In genomic region chr12:28979679-28980078, GRCm38 (mm10) we compare ENCODE assay signal across 29 mouse cellular contexts.
DNase-seq lines count a peak whose midpoint lies in the region; ATAC-seq and TF ChIP-seq lines count a peak whose summit lies in the region.
"Had no signal": no experiment of that assay in that cellular context is flagged by ENCODE, and none has a peak within 500 bp of the region (broad histone marks: within the 10 kb centered on the region; RNA-seq: fewer than 3 reads in every experiment).

No protein-coding gene starts in this region.

- WGBS in forebrain, embryonic 14.5 days = 82% methylated on average over 7 of the region's 7 CpGs
- 82% methylated on average over 7 of the region's 7 CpGs for WGBS in forebrain, embryonic 15.5 days
- 81% methylated on average over 7 of the region's 7 CpGs for WGBS in hindbrain, embryonic 15.5 days
- 78% methylated on average over 7 of the region's 7 CpGs for WGBS in hindbrain, embryonic 14.5 days
- WGBS in midbrain, embryonic 10.5 days = 85% methylated on average over 7 of the region's 7 CpGs
- 78% methylated on average over 7 of the region's 7 CpGs for WGBS in midbrain, embryonic 11.5 days
- 68% methylated on average over 7 of the region's 7 CpGs for WGBS in midbrain, postnatal 0 days
- WGBS in midbrain, embryonic 16.5 days = 65% methylated on average over 7 of the region's 7 CpGs

- no peak overlapping the region for H3K27ac ChIP-seq in forebrain, embryonic 14.5 days (ENCODE audit: low read depth, low read length)
- no peak overlapping the region for H3K27ac ChIP-seq in forebrain, embryonic 15.5 days (replicated peaks)
- no peak overlapping the region for H3K27ac ChIP-seq in hindbrain, embryonic 15.5 days (replicated peaks)
- no peak overlapping the region for H3K27ac ChIP-seq in hindbrain, embryonic 14.5 days
- 0 out of 2 replicates have a peak overlapping the region, but pooled peaks have one; percentile 17 for H3K27ac ChIP-seq in midbrain, embryonic 10.5 days (replicated peaks)
- no peak overlapping the region for H3K27ac ChIP-seq in midbrain, embryonic 11.5 days (ENCODE audit: low read depth, low read length)
- 0 out of 2 replicates have a peak overlapping the region, but pooled peaks have one; percentile 6 for H3K27ac ChIP-seq in midbrain, postnatal 0 days (ENCODE audit: low read depth, low read length)
- no peak overlapping the region; the same call in 1 of the 2 replicates for H3K27ac ChIP-seq in midbrain, embryonic 16.5 days (ENCODE audit: low read length)
- H3K27ac ChIP-seq: embryonic facial prominence, embryonic 13.5 days; embryonic facial prominence, embryonic 15.5 days; forebrain, embryonic 10.5 days; forebrain, embryonic 12.5 days had no signal

- peaks cover 3% of the 10 kb centered on the region; the same call in 1 of the 2 replicates for H3K4me1 ChIP-seq in forebrain, embryonic 14.5 days (ENCODE audit: control insufficient read depth, insufficient read depth, low read length)
- H3K4me1 ChIP-seq in forebrain, embryonic 15.5 days = peaks cover 8% of the 10 kb centered on the region
- peaks cover 10% of the 10 kb centered on the region for H3K4me1 ChIP-seq in hindbrain, embryonic 15.5 days (replicated peaks)
- peaks cover 8% of the 10 kb centered on the region; the same call in 1 of the 2 replicates for H3K4me1 ChIP-seq in hindbrain, embryonic 14.5 days (replicated peaks; ENCODE audit: control insufficient read depth, insufficient read depth, low read length)
- H3K4me1 ChIP-seq in midbrain, embryonic 10.5 days = peaks cover 12% of the 10 kb centered on the region
- H3K4me1 ChIP-seq in midbrain, embryonic 11.5 days (ENCODE audit: control insufficient read depth, insufficient read depth, low read length) = no peaks in the 10 kb centered on the region
- H3K4me1 ChIP-seq in midbrain, postnatal 0 days (ENCODE audit: insufficient read depth, low read length) = peaks cover 3% of the 10 kb centered on the region; the same call in 1 of the 2 replicates
- peaks cover 5% of the 10 kb centered on the region for H3K4me1 ChIP-seq in midbrain, embryonic 16.5 days (ENCODE audit: control insufficient read depth, insufficient read depth, low read length)
- H3K4me1 ChIP-seq: embryonic facial prominence, embryonic 13.5 days; embryonic facial prominence, embryonic 15.5 days had no signal

- no peak overlapping the region for H3K4me3 ChIP-seq in forebrain, embryonic 14.5 days (ENCODE audit: low read depth, low read length)
- H3K4me3 ChIP-seq in forebrain, embryonic 15.5 days = no peak overlapping the region
- no peak overlapping the region for H3K4me3 ChIP-seq in hindbrain, embryonic 15.5 days
- H3K4me3 ChIP-seq in hindbrain, embryonic 14.5 days (replicated peaks; ENCODE audit: low read length) = no peak overlapping the region
- H3K4me3 ChIP-seq in midbrain, embryonic 10.5 days = no peak overlapping the region
- no peak overlapping the region for H3K4me3 ChIP-seq in midbrain, embryonic 11.5 days (ENCODE audit: low read depth, low read length)
- H3K4me3 ChIP-seq in midbrain, postnatal 0 days (ENCODE audit: low read depth, low read length) = no peak overlapping the region
- no peak overlapping the region for H3K4me3 ChIP-seq in midbrain, embryonic 16.5 days (ENCODE audit: low read depth, low read length)
- H3K4me3 ChIP-seq: embryonic facial prominence, embryonic 13.5 days; embryonic facial prominence, embryonic 15.5 days; erythroblast, embryonic 14.5 days; forebrain, embryonic 10.5 days; forebrain, embryonic 12.5 days had no signal

- H3K9ac ChIP-seq in forebrain, embryonic 14.5 days (ENCODE audit: low read length) = no peak overlapping the region
- no peak overlapping the region for H3K9ac ChIP-seq in forebrain, embryonic 15.5 days (replicated peaks)
- no peak overlapping the region for H3K9ac ChIP-seq in hindbrain, embryonic 15.5 days
- H3K9ac ChIP-seq in hindbrain, embryonic 14.5 days = no peak overlapping the region
- H3K9ac ChIP-seq in midbrain, embryonic 11.5 days (ENCODE audit: low read length) = no peak overlapping the region
- no peak overlapping the region for H3K9ac ChIP-seq in midbrain, postnatal 0 days (replicated peaks; ENCODE audit: low read length, poor library complexity, severe bottlenecking)
- H3K9ac ChIP-seq in midbrain, embryonic 16.5 days (ENCODE audit: low read depth, low read length) = no peak overlapping the region
- H3K9ac ChIP-seq: embryonic facial prominence, embryonic 13.5 days; embryonic facial prominence, embryonic 15.5 days; forebrain, embryonic 12.5 days had no signal

- no peaks in the 10 kb centered on the region for H3K9me3 ChIP-seq in forebrain, embryonic 14.5 days (replicated peaks; ENCODE audit: control insufficient read depth, low read length)
- H3K9me3 ChIP-seq in forebrain, embryonic 15.5 days = no peaks in the 10 kb centered on the region
- H3K9me3 ChIP-seq in hindbrain, embryonic 15.5 days = no peaks in the 10 kb centered on the region
- H3K9me3 ChIP-seq in hindbrain, embryonic 14.5 days (ENCODE audit: control insufficient read depth, low read length) = no peaks in the 10 kb centered on the region
- H3K9me3 ChIP-seq in midbrain, embryonic 10.5 days (replicated peaks) = no peaks in the 10 kb centered on the region
- H3K9me3 ChIP-seq in midbrain, embryonic 11.5 days (ENCODE audit: control insufficient read depth, low read length) = no peaks in the 10 kb centered on the region
- no peaks in the 10 kb centered on the region for H3K9me3 ChIP-seq in midbrain, postnatal 0 days (ENCODE audit: low read length)
- H3K9me3 ChIP-seq in midbrain, embryonic 16.5 days (replicated peaks; ENCODE audit: control insufficient read depth, low read length, poor library complexity, severe bottlenecking) = no peaks in the 10 kb centered on the region
- H3K9me3 ChIP-seq: embryonic facial prominence, embryonic 13.5 days; embryonic facial prominence, embryonic 15.5 days; forebrain, embryonic 10.5 days; forebrain, embryonic 12.5 days had no signal

- no peaks in the 10 kb centered on the region for H3K36me3 ChIP-seq in forebrain, embryonic 14.5 days (ENCODE audit: control insufficient read depth, insufficient read depth, low read length)
- no peaks in the 10 kb centered on the region for H3K36me3 ChIP-seq in forebrain, embryonic 15.5 days
- no peaks in the 10 kb centered on the region for H3K36me3 ChIP-seq in hindbrain, embryonic 15.5 days
- no peaks in the 10 kb centered on the region for H3K36me3 ChIP-seq in hindbrain, embryonic 14.5 days (replicated peaks; ENCODE audit: control insufficient read depth, insufficient read depth)
- H3K36me3 ChIP-seq in midbrain, embryonic 10.5 days = no peaks in the 10 kb centered on the region
- no peaks in the 10 kb centered on the region for H3K36me3 ChIP-seq in midbrain, embryonic 11.5 days (ENCODE audit: control insufficient read depth, insufficient read depth, low read length)
- H3K36me3 ChIP-seq in midbrain, postnatal 0 days (ENCODE audit: insufficient read depth, low read length) = no peaks in the 10 kb centered on the region
- no peaks in the 10 kb centered on the region for H3K36me3 ChIP-seq in midbrain, embryonic 16.5 days (ENCODE audit: control insufficient read depth, insufficient read depth, low read length)
- H3K36me3 ChIP-seq: embryonic facial prominence, embryonic 13.5 days; embryonic facial prominence, embryonic 15.5 days; forebrain, embryonic 10.5 days; forebrain, embryonic 12.5 days; G1E had no signal

- peak; percentile 29 for DNase-seq in forebrain, embryonic 14.5 days (ENCODE audit: low spot score)
- no peak for DNase-seq in hindbrain, embryonic 14.5 days (ENCODE audit: low spot score)
- no peak for DNase-seq in midbrain, embryonic 10.5 days (ENCODE audit: low spot score)
- no peak for DNase-seq in midbrain, embryonic 11.5 days (ENCODE audit: low spot score, missing footprints)
- no peak for DNase-seq in midbrain, postnatal 0 days (ENCODE audit: low spot score)
- DNase-seq: adrenal gland, adult 8-10 months; adrenal gland, postnatal 14 days; adrenal gland, postnatal 36 days; B cell, adult 2 months; cerebellum, adult 11 months; cerebellum, adult 18-20 months; cerebellum, adult 8-10 months; cerebellum, adult 9-11 months; cerebellum, postnatal 14 days; cerebellum, postnatal 36 days; embryo, embryonic 11 days had no signal

- H3K27me3 ChIP-seq in forebrain, embryonic 14.5 days (replicated peaks; ENCODE audit: control insufficient read depth, insufficient read depth, low read length) = no peaks in the 10 kb centered on the region
- no peaks in the 10 kb centered on the region for H3K27me3 ChIP-seq in forebrain, embryonic 15.5 days
- H3K27me3 ChIP-seq in hindbrain, embryonic 15.5 days = no peaks in the 10 kb centered on the region
- no peaks in the 10 kb centered on the region for H3K27me3 ChIP-seq in hindbrain, embryonic 14.5 days (ENCODE audit: control insufficient read depth, insufficient read depth, low read length)
- no peaks in the 10 kb centered on the region for H3K27me3 ChIP-seq in midbrain, embryonic 10.5 days (ENCODE audit: low read depth, poor library complexity, severe bottlenecking)
- H3K27me3 ChIP-seq in midbrain, embryonic 11.5 days (ENCODE audit: control insufficient read depth, insufficient read depth, low read length) = no peaks in the 10 kb centered on the region
- no peaks in the 10 kb centered on the region for H3K27me3 ChIP-seq in midbrain, postnatal 0 days (ENCODE audit: insufficient read depth, low read length)
- H3K27me3 ChIP-seq in midbrain, embryonic 16.5 days (ENCODE audit: control insufficient read depth, insufficient read depth, low read depth, low read length) = no peaks in the 10 kb centered on the region
- H3K27me3 ChIP-seq: CH12.LX; embryonic facial prominence, embryonic 15.5 days; Patski had no signal

- no peak for ATAC-seq in forebrain, embryonic 14.5 days
- ATAC-seq in forebrain, embryonic 15.5 days (replicated peaks) = no peak
- 0 out of 2 replicates have a peak, but pooled peaks have one; percentile 37 for ATAC-seq in hindbrain, embryonic 15.5 days (ENCODE audit: low FRiP score, low read depth)
- no peak for ATAC-seq in hindbrain, embryonic 14.5 days (ENCODE audit: low FRiP score)
- no peak for ATAC-seq in midbrain, embryonic 11.5 days (ENCODE audit: low FRiP score)
- ATAC-seq in midbrain, postnatal 0 days (ENCODE audit: low FRiP score) = no peak
- ATAC-seq in midbrain, embryonic 16.5 days = no peak
- ATAC-seq: activated CD4-positive, CD25-positive, alpha-beta regulatory T cell, adult 4 months; CD4-positive, CD25-positive, alpha-beta regulatory T cell, adult 4 months; Patski had no signal

- TF ChIP-seq CTCF in midbrain, postnatal 0 days (IDR thresholded peaks at IDR 0.05) = peak; percentile 45

- H3K4me2 ChIP-seq in forebrain, embryonic 14.5 days (ENCODE audit: low read length) = no peak overlapping the region
- H3K4me2 ChIP-seq in forebrain, embryonic 15.5 days (replicated peaks) = no peak overlapping the region
- H3K4me2 ChIP-seq in hindbrain, embryonic 15.5 days = no peak overlapping the region
- no peak overlapping the region for H3K4me2 ChIP-seq in hindbrain, embryonic 14.5 days (replicated peaks)
- no peak overlapping the region for H3K4me2 ChIP-seq in midbrain, embryonic 11.5 days
- H3K4me2 ChIP-seq in midbrain, postnatal 0 days (ENCODE audit: low read depth, low read length, poor library complexity, severe bottlenecking) = no peak overlapping the region
- no peak overlapping the region for H3K4me2 ChIP-seq in midbrain, embryonic 16.5 days (ENCODE audit: low read length)
- H3K4me2 ChIP-seq: embryonic facial prominence, embryonic 13.5 days; embryonic facial prominence, embryonic 15.5 days; forebrain, embryonic 12.5 days had no signal

Comparison
In these comparisons a context has a peak if more than half of its experiments do, and no peak if none do; other contexts are left out.
1. H3K27ac ChIP-seq: peak in midbrain, embryonic 10.5 days (single experiment) and midbrain, postnatal 0 days (single experiment); none in forebrain, embryonic 14.5 days (single experiment), forebrain, embryonic 15.5 days (single experiment), hindbrain, embryonic 15.5 days (single experiment), hindbrain, embryonic 14.5 days (single experiment), midbrain, embryonic 11.5 days (single experiment) and midbrain, embryonic 16.5 days (single experiment).